Mouse (Mus musculus) megakaryocyte-erythroid progenitor cell, adult 5-6 weeks (primary cell): Measurements from ENCODE around the gene Hic2. TPM values are rescaled to one million over a fixed set of nuclear protein-coding genes. Genes with fewer than 3 reads are reported as not detected.

Source experiments
- total RNA-seq, 2 experiments: library from RNA; stranded (forward) in 1 of 2; stranded (reverse) in 1 of 2; fragments of 200-1000, 215-1000 nt in 1 of 2; fragments of >200 nt in 1 of 2; fragmentation: Nextera tagmentation in 1 of 2; gene quantifications; 2 replicates each; pipeline ENCODE4 v1.2.3; 2014 to 2017

The Hic2 gene
- total RNA-seq, 2 experiments from 2014 or later = 1.5 to 2.1 TPM

Other genes starting within 250 kb of the Hic2 start
- 2.3 and 3.0 TPM in 2 replicates for gene Ypel1, start 163.9 kb upstream of the Hic2 start, total RNA-seq (2014; fragmentation: Nextera tagmentation)
- 1.7 TPM in 1 of 2 replicates, not detected in the other for gene Ypel1, start 163.9 kb upstream of the Hic2 start, total RNA-seq (2017)
- 74.1 and 94.8 TPM in 2 replicates for gene Ppil2, start 122.3 kb upstream of the Hic2 start, total RNA-seq (2014; fragmentation: Nextera tagmentation)
- gene Ppil2, start 122.3 kb upstream of the Hic2 start, total RNA-seq (2017) = 81.5 and 99.2 TPM in 2 replicates
- gene 2610318N02Rik, start 108.4 kb upstream of the Hic2 start, total RNA-seq (2014; fragmentation: Nextera tagmentation) = 36.0 and 78.4 TPM in 2 replicates
- 9.3 and 19.2 TPM in 2 replicates for gene 2610318N02Rik, start 108.4 kb upstream of the Hic2 start, total RNA-seq (2017)
- 20.4 and 21.1 TPM in 2 replicates for gene Sdf2l1, start 101.2 kb upstream of the Hic2 start, total RNA-seq (2014; fragmentation: Nextera tagmentation)
- 29.5 and 40.7 TPM in 2 replicates for gene Sdf2l1, start 101.2 kb upstream of the Hic2 start, total RNA-seq (2017)
- gene Ydjc, start 89.0 kb upstream of the Hic2 start, total RNA-seq (2014; fragmentation: Nextera tagmentation) = 13.3 and 13.4 TPM in 2 replicates
- 11.4 and 11.7 TPM in 2 replicates for gene Ydjc, start 89.0 kb upstream of the Hic2 start, total RNA-seq (2017)
- 1.2 and 2.1 TPM in 2 replicates for gene Ccdc116, start 86.3 kb upstream of the Hic2 start, total RNA-seq (2014; fragmentation: Nextera tagmentation)
- 0.57 and 0.70 TPM in 2 replicates for gene Ccdc116, start 86.3 kb upstream of the Hic2 start, total RNA-seq (2017)
- gene Ube2l3, start 30.9 kb upstream of the Hic2 start, total RNA-seq (2014; fragmentation: Nextera tagmentation) = 154 and 221 TPM in 2 replicates
- 161 and 163 TPM in 2 replicates for gene Ube2l3, start 30.9 kb upstream of the Hic2 start, total RNA-seq (2017)
- 0.39 and 0.59 TPM in 2 replicates for gene Rimbp3, start 25.0 kb upstream of the Hic2 start, total RNA-seq (2014; fragmentation: Nextera tagmentation)
- 0.23 TPM in 1 of 2 replicates, not detected in the other for gene Rimbp3, start 25.0 kb upstream of the Hic2 start, total RNA-seq (2017)
- 9.2 and 19.0 TPM in 2 replicates for gene Tmem191c, start 42.5 kb downstream of the Hic2 start, total RNA-seq (2014; fragmentation: Nextera tagmentation)
- 0.33 and 2.3 TPM in 2 replicates for gene Tmem191c, start 42.5 kb downstream of the Hic2 start, total RNA-seq (2017)
- gene Serpind1, start 97.8 kb downstream of the Hic2 start, total RNA-seq (2014; fragmentation: Nextera tagmentation) = not detected in 2 replicates
- gene Serpind1, start 97.8 kb downstream of the Hic2 start, total RNA-seq (2017) = not detected in 2 replicates
- 17.1 and 19.0 TPM in 2 replicates for gene Snap29, start 172.4 kb downstream of the Hic2 start, total RNA-seq (2014; fragmentation: Nextera tagmentation)
- 17.3 and 18.3 TPM in 2 replicates for gene Snap29, start 172.4 kb downstream of the Hic2 start, total RNA-seq (2017)
- gene Pi4ka, start 172.7 kb downstream of the Hic2 start, total RNA-seq (2014; fragmentation: Nextera tagmentation) = 53.5 and 71.9 TPM in 2 replicates
- 21.9 and 44.8 TPM in 2 replicates for gene Pi4ka, start 172.7 kb downstream of the Hic2 start, total RNA-seq (2017)
- 21.5 and 29.3 TPM in 2 replicates for gene Crkl, start 218.4 kb downstream of the Hic2 start, total RNA-seq (2014; fragmentation: Nextera tagmentation)
- 21.6 and 33.5 TPM in 2 replicates for gene Crkl, start 218.4 kb downstream of the Hic2 start, total RNA-seq (2017)